Mouse (Mus musculus): ENCODE measurements at regions not wholly inside any gene's neighbourhood (a gene's known extent, or its start where the extent isn't known, plus 50 kb on each side); places are given as distances from the start of the nearest gene placed in this dataset.

- no peaks in the 10 kb centered on the region for H3K27me3 ChIP-seq (replicated peaks; ENCODE audit: control insufficient read depth, insufficient read depth, low read length)
- H3K9ac ChIP-seq (ENCODE audit: low read length) = no peak overlapping the region
- H3K27ac ChIP-seq (ENCODE audit: low read depth, low read length) = no peak overlapping the region; the same call in 1 of the 2 replicates
- H3K4me2 ChIP-seq (ENCODE audit: low read length) = 0 out of 2 replicates have a peak overlapping the region, but pooled peaks have one; percentile 9
- H3K36me3 ChIP-seq (ENCODE audit: control insufficient read depth, insufficient read depth, low read length) = no peaks in the 10 kb centered on the region
- WGBS = 61% methylated on average over 10 of the region's 10 CpGs
- DNase-seq (ENCODE audit: low spot score) = no peak
- H3K4me3 ChIP-seq (ENCODE audit: low read depth, low read length) = no peak overlapping the region
- no peaks in the 10 kb centered on the region for H3K9me3 ChIP-seq (replicated peaks; ENCODE audit: control insufficient read depth, low read length)
- peak; percentile 57; the same call in 1 of the 2 replicates for ATAC-seq
- H3K4me1 ChIP-seq (ENCODE audit: control insufficient read depth, insufficient read depth, low read length) = peaks cover 3% of the 10 kb centered on the region; the same call in 1 of the 2 replicates
These were observed 53.4 kb downstream of the Rpl37a start for GRCm38 (mm10) chr1:72764522-72764921.

- H3K4me3 ChIP-seq (ENCODE audit: low read depth, low read length) = no peak overlapping the region
- ATAC-seq = no peak
- H3K36me3 ChIP-seq (ENCODE audit: control insufficient read depth, insufficient read depth, low read length) = no peaks in the 10 kb centered on the region
- WGBS = 66% methylated on average over 20 of the region's 20 CpGs
- H3K4me1 ChIP-seq (ENCODE audit: control insufficient read depth, insufficient read depth, low read length) = peaks cover 3% of the 10 kb centered on the region; the same call in 1 of the 2 replicates
- H3K9ac ChIP-seq (ENCODE audit: low read length) = no peak overlapping the region
- no peak overlapping the region for H3K27ac ChIP-seq (ENCODE audit: low read depth, low read length)
- peak overlapping the region; percentile 9; the same call in 1 of the 2 replicates for H3K4me2 ChIP-seq (ENCODE audit: low read length)
- DNase-seq (ENCODE audit: low spot score) = no peak
- H3K27me3 ChIP-seq (replicated peaks; ENCODE audit: control insufficient read depth, insufficient read depth, low read length) = no peaks in the 10 kb centered on the region
- no peaks in the 10 kb centered on the region for H3K9me3 ChIP-seq (replicated peaks; ENCODE audit: control insufficient read depth, low read length)
These were observed 54.1 kb downstream of the Rpl37a start for GRCm38 (mm10) chr1:72765046-72765810.

GRCm38 (mm10) chr1:72769428-72769827 is 54.9 kb upstream of the Igfbp2 start:
- Histone ChIP-seq H3K4me2 (ENCODE audit: low read length) (no peak overlapping the region), H3K4me1 (ENCODE audit: control insufficient read depth, insufficient read depth, low read length) (peaks cover 3% of the 10 kb centered on the region; the same call in 1 of the 2 replicates), H3K4me3 (ENCODE audit: low read depth, low read length) (no peak overlapping the region), H3K27me3 (replicated peaks; ENCODE audit: control insufficient read depth, insufficient read depth, low read length) (no peaks in the 10 kb centered on the region), H3K9me3 (replicated peaks; ENCODE audit: control insufficient read depth, low read length) (no peaks in the 10 kb centered on the region), H3K27ac (ENCODE audit: low read depth, low read length) (no peak overlapping the region), H3K36me3 (ENCODE audit: control insufficient read depth, insufficient read depth, low read length) (no peaks in the 10 kb centered on the region), H3K9ac (ENCODE audit: low read length) (no peak overlapping the region)
- no peak for ATAC-seq
- 92% methylated on average over 7 of the region's 7 CpGs for WGBS
- DNase-seq (ENCODE audit: low spot score) = no peak

GRCm38 (mm10) chr1:72772708-72773107 is 51.6 kb upstream of the Igfbp2 start:
- DNase-seq (ENCODE audit: low spot score) = no peak

GRCm38 (mm10) chr1:72773234-72773633 is 51.1 kb upstream of the Igfbp2 start:
- Histone ChIP-seq H3K9ac (ENCODE audit: low read length) (no peak overlapping the region), H3K4me2 (ENCODE audit: low read length) (no peak overlapping the region), H3K4me3 (ENCODE audit: low read depth, low read length) (no peak overlapping the region), H3K9me3 (replicated peaks; ENCODE audit: control insufficient read depth, low read length) (no peaks in the 10 kb centered on the region), H3K36me3 (ENCODE audit: control insufficient read depth, insufficient read depth, low read length) (no peaks in the 10 kb centered on the region), H3K27ac (ENCODE audit: low read depth, low read length) (no peak overlapping the region), H3K4me1 (ENCODE audit: control insufficient read depth, insufficient read depth, low read length) (no peaks in the 10 kb centered on the region), H3K27me3 (replicated peaks; ENCODE audit: control insufficient read depth, insufficient read depth, low read length) (no peaks in the 10 kb centered on the region)
- DNase-seq (ENCODE audit: low spot score) (no peak), ATAC-seq (no peak)
- 86% methylated on average over 3 of the region's 3 CpGs for WGBS

More at GRCm38 (mm10) chr1:72772708-72773107, 51.6 kb upstream of the Igfbp2 start:
- Histone ChIP-seq H3K36me3 (ENCODE audit: control insufficient read depth, insufficient read depth, low read length) (no peaks in the 10 kb centered on the region), H3K9me3 (replicated peaks; ENCODE audit: control insufficient read depth, low read length) (no peaks in the 10 kb centered on the region), H3K4me1 (ENCODE audit: control insufficient read depth, insufficient read depth, low read length) (no peaks in the 10 kb centered on the region), H3K9ac (ENCODE audit: low read length) (no peak overlapping the region), H3K4me3 (ENCODE audit: low read depth, low read length) (no peak overlapping the region), H3K27me3 (replicated peaks; ENCODE audit: control insufficient read depth, insufficient read depth, low read length) (no peaks in the 10 kb centered on the region), H3K27ac (ENCODE audit: low read depth, low read length) (no peak overlapping the region), H3K4me2 (ENCODE audit: low read length) (no peak overlapping the region)
- no peak for ATAC-seq
- 80% methylated on average over 5 of the region's 5 CpGs for WGBS
